Mouse (Mus musculus) ES-Bruce4 (cell line): Measurements from ENCODE around the gene Adal. TPM values are rescaled to one million over a fixed set of nuclear protein-coding genes. Genes with fewer than 3 reads are reported as not detected.

Experiments
- H3K27ac ChIP-seq: 2 replicates; pipeline ENCODE4 v1.5.1; 2012; ENCODE audit warnings: low read length, inconsistent platforms; ENCODE audit not compliant: insufficient read depth
- H3K27me3 ChIP-seq: 2 replicates; pipeline ENCODE4 v1.6.1; 2012; ENCODE audit warnings: mild to moderate bottlenecking, low read length, inconsistent platforms; ENCODE audit not compliant: control insufficient read depth, poor library complexity, insufficient read depth, severe bottlenecking
- H3K36me3 ChIP-seq: 2 replicates; pipeline ENCODE4 v1.6.1; 2012; ENCODE audit warnings: inconsistent platforms, mild to moderate bottlenecking, low read length, moderate library complexity; ENCODE audit not compliant: control insufficient read depth, poor library complexity, insufficient read depth, severe bottlenecking
- H3K4me1 ChIP-seq: one replicate; pipeline ENCODE4 v1.8.1; 2011; ENCODE audit warnings: low read length; ENCODE audit not compliant: control insufficient read depth, insufficient read depth
- H3K4me3 ChIP-seq: 2 replicates; pipeline ENCODE4 v1.5.1; 2011; ENCODE audit warnings: low read depth, mild to moderate bottlenecking, low read length
- H3K9ac ChIP-seq: 2 replicates; pipeline ENCODE4 v1.6.1; 2012; ENCODE audit warnings: low read depth, mild to moderate bottlenecking, inconsistent platforms; ENCODE audit not compliant: poor library complexity, severe bottlenecking
- H3K9me3 ChIP-seq: replicated peaks from 2 replicates; pipeline ENCODE4 v1.6.1; 2012; ENCODE audit warnings: mild to moderate bottlenecking, low read length, inconsistent platforms; ENCODE audit not compliant: control insufficient read depth, poor library complexity, insufficient read depth, severe bottlenecking
- CTCF ChIP-seq: IDR thresholded peaks from one replicate; pipeline ENCODE4 v1.8.1; 2011; ENCODE audit warnings: low read depth, low read length
- EP300 ChIP-seq: IDR thresholded peaks from 2 replicates; pipeline ENCODE4 v1.6.1; 2011; ENCODE audit warnings: low read depth, low read length; ENCODE audit not compliant: insufficient read depth
- POLR2A ChIP-seq: IDR thresholded peaks from one replicate; pipeline ENCODE4 v1.8.1; 2011; ENCODE audit warnings: low read length; ENCODE audit not compliant: insufficient read depth
- polyA plus RNA-seq: library from polyadenylated mRNA; stranded (reverse); fragments of >200 nt; gene quantifications from 2 replicates; pipeline ENCODE4 v1.2.4, GENCODE M21; 2011; ENCODE audit warnings: low read depth; ENCODE audit not compliant: missing spikeins, insufficient read depth, insufficient read length

The Adal gene
- polyA plus RNA-seq, 1 experiment: 11.1 TPM

DNA sequence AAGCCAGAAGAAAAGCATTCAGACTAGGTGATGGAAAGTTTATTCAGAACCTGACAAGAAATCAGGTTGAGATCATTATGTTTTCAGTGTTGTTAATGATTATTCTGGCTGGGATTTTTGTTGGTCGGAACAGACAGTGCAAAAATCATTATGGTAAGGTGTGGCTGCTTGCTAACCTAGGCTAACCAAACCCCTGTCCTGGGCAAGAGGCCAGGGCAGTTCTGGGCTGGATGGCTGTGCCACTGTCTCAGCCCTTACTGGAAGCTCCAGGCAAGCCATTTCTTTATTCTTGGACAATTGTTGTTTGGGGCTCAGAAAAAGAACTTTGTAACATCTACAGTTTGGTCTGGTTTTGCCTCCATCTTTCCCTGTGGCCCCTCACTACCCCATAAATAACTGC, 12.7 kb upstream of the Adal start:
- Histone ChIP-seq H3K36me3 (no peaks in the 10 kb centered on the region), H3K9ac (no peak overlapping the region), H3K4me1 (no peaks in the 10 kb centered on the region), H3K27me3 (no peaks in the 10 kb centered on the region), H3K4me3 (no peak overlapping the region), H3K27ac (no peak overlapping the region), H3K9me3 (no peaks in the 10 kb centered on the region)
- TF ChIP-seq CTCF (no peak), POLR2A (no peak), EP300 (no peak)

GRCm38 (mm10) chr2:121128865-121129620, 11.2 kb upstream of the Adal start:
- H3K4me3 ChIP-seq: no peak overlapping the region
- H3K27ac ChIP-seq: no peak overlapping the region
- no peak overlapping the region for H3K9ac ChIP-seq
- no peaks in the 10 kb centered on the region for H3K4me1 ChIP-seq
- H3K9me3 ChIP-seq: no peaks in the 10 kb centered on the region
- no peak for TF ChIP-seq POLR2A
- H3K36me3 ChIP-seq: no peaks in the 10 kb centered on the region
- no peaks in the 10 kb centered on the region for H3K27me3 ChIP-seq

GRCm38 (mm10) chr2:121132822-121133221, 7.4 kb upstream of the Adal start:
- H3K27me3 ChIP-seq: no peaks in the 10 kb centered on the region
- no peak overlapping the region for H3K27ac ChIP-seq
- no peaks in the 10 kb centered on the region for H3K36me3 ChIP-seq
- no peak overlapping the region for H3K4me3 ChIP-seq
- no peaks in the 10 kb centered on the region for H3K9me3 ChIP-seq
- H3K4me1 ChIP-seq: no peaks in the 10 kb centered on the region
- no peak for TF ChIP-seq EP300
- no peak for TF ChIP-seq POLR2A
- TF ChIP-seq CTCF: no peak
- H3K9ac ChIP-seq: no peak overlapping the region

DNA sequence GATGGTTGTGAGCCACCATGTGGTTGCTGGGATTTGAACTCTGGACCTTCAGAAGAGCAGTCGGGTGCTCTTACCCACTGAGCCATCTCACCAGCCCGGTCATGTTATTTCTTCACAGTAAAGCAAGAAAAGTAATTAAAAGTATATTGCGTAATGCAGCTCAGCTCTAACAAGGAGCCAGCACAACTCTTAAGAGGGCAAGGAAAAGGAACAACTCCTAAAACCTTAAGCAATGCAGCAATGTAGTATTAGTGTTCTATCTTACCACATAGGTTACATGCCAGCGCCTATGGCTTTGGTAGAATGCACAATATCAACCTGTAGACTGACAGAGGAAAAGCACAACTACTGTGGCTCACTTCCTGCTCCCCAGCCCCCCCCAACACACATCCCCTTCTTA, 2.9 kb upstream of the Adal start:
- peaks cover 11% of the 10 kb centered on the region for H3K36me3 ChIP-seq

GRCm38 (mm10) chr2:121139266-121140017, 786 bp upstream of the Adal start:
- H3K36me3 ChIP-seq: peaks cover 11% of the 10 kb centered on the region

More for the DNA sequence above, 2.9 kb upstream of the Adal start:
- Histone ChIP-seq H3K9ac (no peak overlapping the region), H3K9me3 (no peaks in the 10 kb centered on the region), H3K27ac (no peak overlapping the region), H3K4me1 (peaks cover 1% of the 10 kb centered on the region), H3K27me3 (no peaks in the 10 kb centered on the region), H3K4me3 (no peak overlapping the region)
- TF ChIP-seq CTCF (no peak), EP300 (no peak), POLR2A (no peak)

More at GRCm38 (mm10) chr2:121139266-121140017, 786 bp upstream of the Adal start:
- Histone ChIP-seq H3K9ac (peak overlapping the region; percentile 79), H3K27me3 (no peaks in the 10 kb centered on the region), H3K9me3 (no peaks in the 10 kb centered on the region), H3K27ac (peak overlapping the region; percentile 75), H3K4me1 (peaks cover 1% of the 10 kb centered on the region), H3K4me3 (peak overlapping the region; percentile 81)
- TF ChIP-seq EP300 (no peak), CTCF (no peak), POLR2A (no peak)
